Mouse (Mus musculus) activated CD4-positive, CD25-positive, alpha-beta regulatory T cell, adult 4 months (primary cell): ENCODE results near the gene Yeats4. TPM values are rescaled to one million over a fixed set of nuclear protein-coding genes. Genes with fewer than 3 reads are reported as not detected.
"Not testable (repeated sequence)": the region's sequence is repeated elsewhere in the genome, so short reads cannot be mapped to it uniquely, and the experiment has no call there.

Experiments used
- ATAC-seq: one replicate; pipeline ENCODE4 v1.8.0; 2017
- polyA plus RNA-seq, 2 experiments: library from polyadenylated mRNA; unstranded; fragments of 100-300 nt; shearing (Covaris generic); gene quantifications; one replicate each; pipeline ENCODE4 v1.2.1; 2017

Yeats4 gene
- 10 to 100 TPM; 27.8 to 31.0 TPM for polyA plus RNA-seq

DNA sequence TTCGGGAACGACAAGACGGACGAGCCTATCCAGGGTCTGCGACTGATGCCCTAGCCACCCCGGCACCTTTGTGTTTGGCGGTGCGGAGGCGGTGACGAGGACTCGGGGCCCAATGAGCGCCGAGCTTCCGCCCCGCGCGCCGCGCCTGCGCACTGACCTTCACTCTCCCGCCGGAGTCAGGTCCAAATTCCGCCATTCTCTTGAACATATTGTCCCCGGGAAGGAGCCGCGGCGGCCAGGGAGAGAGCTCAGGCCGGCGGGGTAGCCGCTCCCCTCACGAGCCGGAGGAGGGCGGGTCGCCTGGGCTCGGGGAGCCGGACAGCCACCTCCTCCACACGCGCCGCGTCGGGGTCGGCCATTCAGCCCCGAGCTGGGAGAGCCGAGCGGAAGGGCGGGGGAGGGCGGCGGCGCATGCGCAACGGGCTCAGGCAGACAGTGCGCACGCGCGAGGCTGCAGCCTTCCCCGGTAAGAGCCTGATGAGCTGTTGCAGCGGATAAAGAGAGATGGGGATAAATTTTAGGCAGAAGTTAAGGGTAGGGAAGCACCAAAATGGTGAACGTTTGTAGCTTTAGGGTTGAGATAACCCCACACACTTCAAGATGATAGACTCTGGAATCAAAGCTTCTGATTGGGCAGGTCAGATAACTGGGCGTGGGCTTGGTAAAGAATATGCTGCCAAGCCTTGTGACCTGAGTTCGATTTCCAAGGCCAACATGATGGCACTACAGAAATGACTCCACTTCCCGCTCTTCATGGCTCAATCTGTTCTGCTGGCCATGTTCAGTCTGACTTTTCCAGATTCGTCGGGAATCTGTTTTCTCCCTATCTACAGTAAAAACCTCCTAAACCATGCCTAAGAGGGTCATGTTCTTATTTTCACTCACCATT lies at the start of gene Yeats4:
Gene Yeats4, minus strand, starts transcription at position 406 of the 889 bp plus-strand sequence.
- peak; percentile 92 for ATAC-seq

DNA sequence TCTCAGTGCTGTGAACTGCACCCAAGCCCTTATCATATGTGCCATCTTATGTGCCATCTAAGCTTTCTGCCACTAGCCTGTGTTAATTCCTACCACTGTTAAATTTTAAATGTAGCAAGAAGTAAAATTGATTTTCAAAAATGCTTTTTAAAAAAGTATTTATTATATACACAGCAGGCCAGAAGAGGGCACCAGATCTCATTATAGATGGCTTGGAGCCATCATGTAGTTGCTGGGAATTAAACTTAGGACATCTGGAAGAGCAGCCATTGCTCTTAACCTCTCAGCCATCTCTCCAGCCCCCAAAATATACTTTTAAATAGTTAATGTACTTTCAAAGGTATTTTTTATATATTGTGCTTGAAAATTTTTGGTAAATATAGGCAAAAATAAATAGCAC lies 47.7 kb upstream of the Yeats4 start:
- no peak for ATAC-seq

DNA sequence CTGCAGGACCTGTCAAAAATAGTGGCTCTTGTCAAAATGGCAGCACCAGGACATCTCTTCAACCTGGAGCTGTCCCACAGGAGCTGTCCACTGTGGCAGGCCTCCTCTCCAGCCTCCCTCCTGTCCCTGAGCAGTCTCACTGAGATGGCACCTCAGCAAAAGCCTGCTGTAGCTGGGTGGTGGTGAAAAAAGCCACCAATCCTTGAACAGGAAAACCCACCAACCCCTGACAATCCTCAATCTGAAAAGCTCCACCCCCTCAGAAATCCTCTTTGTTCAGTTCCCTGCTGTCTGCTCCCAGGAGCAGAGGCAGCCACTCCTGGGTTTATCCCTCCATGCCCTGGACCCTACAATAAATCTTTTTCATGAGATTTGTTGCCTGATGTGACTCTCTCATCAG lies 35.6 kb upstream of the Yeats4 start:
- no peak for ATAC-seq

DNA sequence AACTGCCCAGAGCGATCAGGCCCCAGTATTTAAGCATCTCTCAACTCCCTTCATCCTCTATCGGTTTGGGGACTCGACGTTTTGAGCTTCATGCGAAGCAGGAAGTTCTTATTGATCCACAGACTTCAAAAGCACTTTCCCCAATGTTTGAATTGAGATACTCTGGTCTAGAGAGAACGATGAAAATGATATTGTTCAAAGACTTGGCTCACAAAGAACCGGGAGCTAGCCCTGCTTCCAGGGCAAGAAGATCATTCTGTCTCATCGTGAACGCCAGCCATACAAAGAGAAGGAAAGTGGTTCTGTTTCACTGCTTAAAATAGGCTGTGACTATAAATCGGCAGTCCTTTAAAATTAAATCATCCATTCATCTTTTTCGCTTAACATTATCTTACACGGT lies 14.3 kb upstream of the Yeats4 start, which contains the start of gene 9530003J23Rik:
Gene 9530003J23Rik, minus strand, starts transcription at position 101 of the 400 bp plus-strand sequence.
- ATAC-seq, result no peak

DNA sequence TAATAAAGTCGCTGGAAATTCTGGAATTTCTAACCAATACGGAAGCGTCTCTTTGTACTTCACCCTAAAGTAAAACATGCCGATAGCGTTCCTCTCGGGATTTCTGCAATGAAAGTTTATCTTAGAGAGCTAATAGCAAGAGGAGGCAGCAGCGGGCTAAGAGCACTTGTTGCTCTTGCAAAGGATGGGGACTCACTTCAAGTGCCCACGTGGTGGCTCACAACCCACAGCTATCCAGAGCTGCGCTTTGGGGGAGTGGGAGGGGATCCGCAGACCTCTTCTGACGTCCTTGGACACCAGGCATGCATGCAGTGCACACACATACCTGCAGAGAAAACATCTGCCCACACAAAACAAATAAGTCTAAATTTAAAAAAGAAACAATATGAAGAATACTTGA lies 11.6 kb upstream of the Yeats4 start:
- ATAC-seq, result no peak

DNA sequence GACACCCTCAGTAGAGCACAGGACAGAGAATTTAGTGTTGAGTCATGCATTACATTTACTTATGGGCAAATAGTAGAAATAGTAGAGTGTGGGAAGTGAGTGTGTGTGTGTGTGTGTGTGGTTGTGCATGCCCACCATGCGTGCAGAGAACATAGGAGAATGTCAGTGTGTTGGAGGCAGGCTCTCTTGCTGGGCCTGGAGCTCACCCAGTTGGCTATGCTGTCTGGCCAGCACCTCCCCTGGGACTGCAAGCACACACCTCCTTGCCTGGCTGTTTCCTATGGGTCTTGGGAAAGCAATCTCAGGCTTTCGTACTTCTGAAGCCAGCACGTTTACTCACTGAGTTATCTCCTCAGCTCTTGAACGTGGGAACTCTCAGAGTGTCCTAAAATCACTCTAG lies 10.5 kb upstream of the Yeats4 start:
- no peak for ATAC-seq

DNA sequence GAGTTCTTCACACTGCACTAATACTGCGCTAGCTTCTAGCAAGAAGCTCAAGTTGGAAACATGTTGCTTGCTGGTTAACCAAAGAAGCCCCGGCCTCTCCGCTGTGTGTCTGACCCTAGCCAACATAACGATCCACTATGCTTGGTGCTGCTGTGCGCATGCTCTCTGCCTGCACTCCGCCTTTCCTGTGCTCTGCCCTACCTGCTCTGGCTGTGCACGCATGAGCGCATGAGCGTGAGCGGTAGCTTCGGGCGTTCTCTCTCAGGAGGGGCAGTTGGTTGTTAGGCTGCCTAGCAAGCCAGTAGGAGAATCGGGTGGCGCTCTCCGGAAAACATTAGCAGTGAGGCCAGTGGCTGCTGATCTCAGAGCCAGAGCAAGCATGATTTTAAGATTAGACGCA lies 5.5 kb upstream of the Yeats4 start:
- ATAC-seq, result no peak

DNA sequence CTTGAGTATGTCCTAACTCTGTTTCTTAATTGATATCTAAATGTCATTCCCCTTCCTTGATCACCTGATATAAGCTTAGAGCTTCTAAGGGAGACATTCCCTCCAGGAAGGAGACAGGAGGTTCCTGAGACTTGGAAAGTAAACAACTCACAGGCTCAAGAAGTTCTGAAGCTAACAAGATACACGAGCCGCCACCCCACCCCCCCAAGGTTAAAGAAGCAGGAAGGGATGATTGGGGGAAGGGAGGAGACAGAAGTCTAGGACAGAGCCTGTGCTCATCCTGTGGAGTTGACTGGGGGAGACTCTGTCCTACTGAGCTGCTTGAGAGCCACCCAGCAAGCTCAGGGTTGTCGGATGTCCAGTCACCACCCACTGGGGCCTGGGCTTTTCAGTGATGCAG lies 1.7 kb upstream of the Yeats4 start:
- no peak for ATAC-seq

DNA sequence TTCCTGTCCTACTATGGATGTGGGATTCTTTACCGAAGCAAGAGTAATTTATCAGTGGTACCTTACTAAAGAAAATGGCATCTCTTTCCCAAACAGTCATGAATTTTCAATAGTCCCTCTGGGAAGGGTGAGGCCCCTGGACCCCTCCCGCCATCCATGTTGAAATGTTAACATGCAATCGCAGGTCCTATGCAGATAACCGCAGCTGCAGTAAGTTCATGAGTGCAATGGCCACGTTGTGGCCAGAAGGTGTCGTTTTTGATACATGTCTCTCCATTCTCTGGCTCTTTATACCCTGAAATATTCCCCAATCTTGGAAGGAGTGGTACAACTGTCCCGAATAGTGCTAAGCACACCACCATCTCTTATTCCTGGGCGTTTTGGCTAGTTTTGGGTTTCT lies 787 bp upstream of the Yeats4 start:
- no peak for ATAC-seq

DNA sequence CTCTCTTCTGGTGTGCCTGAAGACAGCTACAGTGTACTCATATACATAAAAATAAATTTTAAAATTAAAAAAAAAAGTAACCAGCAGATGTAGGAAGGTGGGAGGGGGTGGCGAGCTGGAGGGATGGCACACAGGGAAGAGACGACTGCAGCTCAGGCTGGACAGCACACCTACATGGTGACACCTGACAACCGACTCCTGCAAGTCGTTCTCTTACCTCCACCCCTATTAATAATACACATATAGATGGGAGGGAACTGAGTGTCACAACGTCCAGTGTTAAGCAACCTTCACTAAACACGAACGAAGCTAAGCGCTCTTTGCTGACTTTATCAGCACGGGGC lies 577 bp downstream of the Yeats4 start:
- no peak for ATAC-seq

DNA sequence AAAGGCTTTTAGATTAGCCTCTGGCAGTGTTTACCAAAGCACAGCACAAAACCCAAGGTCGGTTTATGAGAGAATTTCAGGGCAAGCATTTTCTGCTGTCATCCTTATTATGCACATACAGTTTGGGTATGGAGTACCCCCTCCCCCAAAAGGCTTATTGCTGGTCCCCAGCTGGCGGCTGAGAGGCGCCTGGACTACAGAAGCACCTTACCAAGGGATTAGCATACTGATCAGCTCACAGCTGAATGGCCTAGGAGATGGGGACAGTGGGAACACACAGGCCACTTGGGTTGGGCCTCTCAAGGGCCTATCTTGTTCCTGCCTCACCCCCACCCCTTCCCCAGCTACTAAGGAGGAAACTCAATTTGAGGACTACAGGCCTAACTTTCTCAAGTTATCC lies 1.5 kb downstream of the Yeats4 start:
- ATAC-seq, result no peak

DNA sequence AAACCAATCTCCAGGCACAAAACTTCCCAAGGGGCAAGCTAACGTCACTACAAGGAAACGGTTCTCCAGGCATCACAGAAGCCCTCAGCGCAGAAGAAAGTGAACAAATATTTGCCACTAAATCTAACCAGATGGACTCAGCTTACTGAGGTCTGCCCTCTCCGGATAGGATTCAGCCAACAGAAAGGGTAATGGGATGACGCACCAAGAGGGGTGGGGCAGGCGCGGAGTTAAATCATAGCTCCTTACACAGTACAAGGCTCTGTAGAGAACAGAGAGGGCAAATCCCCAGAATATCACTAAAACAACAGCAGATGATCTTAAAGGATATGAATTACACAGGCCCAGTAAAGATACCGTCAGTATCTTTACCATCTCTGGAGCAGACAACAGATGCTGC lies 6.0 kb downstream of the Yeats4 start:
- ATAC-seq, result no peak

DNA sequence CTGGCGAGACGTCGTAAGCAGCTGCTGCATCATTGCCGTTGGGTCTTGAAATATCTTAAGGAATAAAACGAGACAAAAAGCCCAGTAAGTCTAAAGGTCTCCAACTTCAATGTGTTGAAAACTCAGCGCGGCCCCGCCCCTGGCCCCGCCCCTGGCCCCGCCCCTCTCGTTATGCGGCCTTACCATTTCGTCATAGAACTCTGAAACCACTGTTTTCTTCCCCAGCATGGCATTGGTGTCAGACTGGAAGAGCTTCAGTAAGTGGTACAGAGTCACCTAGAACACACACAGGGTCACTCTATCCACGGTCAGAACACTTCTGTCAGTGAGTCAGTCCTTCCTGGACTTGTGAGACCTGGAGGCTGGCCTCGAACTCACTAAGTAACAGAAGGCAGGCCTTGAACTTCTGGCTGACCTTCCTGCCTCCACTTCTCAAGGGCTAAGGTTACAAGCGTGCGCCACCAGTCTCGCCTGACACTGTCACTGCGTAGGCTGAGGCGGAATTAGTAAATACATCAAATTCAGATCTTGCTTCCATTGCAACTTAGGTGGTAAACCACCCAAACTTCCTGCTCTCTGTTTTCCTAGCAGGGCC lies 7.0 kb downstream of the Yeats4 start:
- no peak for ATAC-seq

DNA sequence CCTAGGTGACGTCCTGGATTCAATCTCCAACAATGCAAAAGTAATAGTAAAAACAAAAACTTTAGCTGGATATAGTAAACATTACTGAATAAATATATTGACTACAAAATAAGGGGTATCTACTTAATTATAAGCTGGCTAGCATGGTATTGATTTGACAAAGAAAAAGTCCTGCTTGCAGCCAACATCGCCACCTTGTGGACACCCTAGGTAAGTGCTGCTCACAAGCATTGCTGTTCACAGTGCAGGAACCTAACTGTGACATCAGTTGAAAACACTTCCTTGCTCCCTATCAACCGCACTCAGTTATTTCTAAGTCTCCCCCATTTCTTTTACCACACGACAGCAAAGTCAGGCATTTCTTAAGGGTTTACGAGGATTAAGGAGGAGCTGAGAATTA lies 7.5 kb downstream of the Yeats4 start:
- ATAC-seq, result peak; percentile 58

DNA sequence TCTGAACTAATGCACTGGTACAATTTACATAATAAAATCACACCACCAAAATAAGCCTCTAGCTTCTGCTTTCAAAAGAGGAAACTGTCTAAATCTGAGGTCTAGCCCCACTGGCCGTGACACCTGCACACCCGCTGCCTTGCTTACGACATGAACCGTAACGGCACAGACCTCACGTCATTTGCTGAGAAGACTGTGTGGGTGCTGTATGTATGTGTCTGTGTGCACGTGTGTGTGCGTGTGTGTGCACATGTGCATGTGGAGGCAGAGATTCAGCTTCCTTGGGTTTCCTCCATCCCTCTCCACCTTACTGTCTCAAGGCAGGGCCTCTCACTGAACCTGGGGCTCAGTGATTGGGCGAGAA lies 8.2 kb downstream of the Yeats4 start:
- ATAC-seq, result no peak

DNA sequence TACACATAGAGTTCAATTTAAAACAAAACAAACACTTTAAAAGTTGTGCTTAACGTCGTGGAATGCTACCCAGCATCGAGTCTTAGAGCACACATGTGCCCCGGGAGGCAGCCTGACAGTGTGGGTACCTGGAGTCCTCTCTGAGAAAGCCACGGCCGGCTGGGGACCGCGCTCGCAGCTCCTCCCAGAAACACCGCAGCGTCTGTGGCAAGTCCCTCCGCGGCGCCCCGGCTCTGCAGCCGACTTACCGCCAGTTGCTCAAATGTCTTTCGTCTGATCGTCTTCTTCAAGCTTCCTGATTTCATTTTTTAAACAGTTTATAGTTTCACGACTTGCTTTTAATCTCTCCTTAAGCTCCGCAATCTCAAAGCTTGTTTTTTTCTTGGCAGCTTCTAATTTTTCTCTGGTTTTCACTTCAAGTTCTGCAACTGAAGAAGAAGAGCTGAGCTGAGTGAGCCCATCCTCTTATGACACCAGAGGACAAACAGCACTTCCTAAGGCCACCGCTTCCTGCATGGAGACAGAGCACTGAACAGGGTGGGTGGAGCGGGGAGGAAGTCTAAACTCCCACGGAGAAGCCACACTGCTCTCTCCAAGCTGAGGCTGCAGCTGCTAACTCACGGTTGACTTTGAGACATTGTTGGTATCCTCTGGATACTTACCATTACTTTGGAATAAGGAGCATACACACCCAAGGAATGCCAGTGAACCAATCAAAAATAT lies 8.7 kb downstream of the Yeats4 start:
- ATAC-seq, result peak; percentile 65

DNA sequence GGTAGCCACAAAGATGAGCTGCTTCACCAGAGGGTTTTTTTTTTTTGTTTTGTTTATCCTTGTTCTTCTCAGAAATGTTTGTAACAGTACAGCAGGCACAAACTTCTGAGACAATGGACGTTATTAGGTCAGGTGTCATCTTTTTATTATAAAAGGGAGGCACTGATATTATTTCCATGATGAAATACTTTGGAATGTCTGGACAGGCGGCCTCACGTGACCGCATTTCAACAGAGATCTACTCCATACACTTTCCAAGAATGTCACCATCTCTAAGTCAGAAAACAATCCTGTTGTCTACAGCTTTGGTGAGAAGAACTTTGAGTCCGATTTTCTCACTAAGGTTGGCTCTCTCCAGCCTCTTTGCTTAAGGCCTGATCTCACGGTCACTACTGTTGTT lies 13.3 kb downstream of the Yeats4 start:
- no peak for ATAC-seq

DNA sequence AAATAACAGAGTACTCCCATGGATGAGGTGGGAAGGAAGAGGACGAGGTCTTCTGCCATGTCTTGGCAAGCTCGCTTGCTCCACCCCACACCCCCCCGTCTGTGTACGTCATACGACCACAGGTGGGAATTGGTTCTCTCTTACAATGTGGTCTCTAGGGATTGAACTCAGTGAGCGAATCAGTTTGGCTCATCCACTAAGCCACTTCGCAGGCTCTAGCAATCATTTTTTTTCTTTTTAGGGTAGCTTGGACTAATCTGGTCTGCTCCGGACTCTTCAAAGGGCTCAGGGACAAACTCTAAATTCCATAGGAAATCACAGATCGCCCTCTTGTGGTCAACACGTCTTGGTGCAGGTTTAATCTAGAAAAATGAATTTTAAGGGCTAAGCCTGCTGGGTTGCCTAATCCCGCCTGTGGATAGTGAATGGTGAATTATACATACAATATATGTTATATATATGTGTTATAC lies 14.8 kb downstream of the Yeats4 start:
- ATAC-seq, result peak; percentile 79

DNA sequence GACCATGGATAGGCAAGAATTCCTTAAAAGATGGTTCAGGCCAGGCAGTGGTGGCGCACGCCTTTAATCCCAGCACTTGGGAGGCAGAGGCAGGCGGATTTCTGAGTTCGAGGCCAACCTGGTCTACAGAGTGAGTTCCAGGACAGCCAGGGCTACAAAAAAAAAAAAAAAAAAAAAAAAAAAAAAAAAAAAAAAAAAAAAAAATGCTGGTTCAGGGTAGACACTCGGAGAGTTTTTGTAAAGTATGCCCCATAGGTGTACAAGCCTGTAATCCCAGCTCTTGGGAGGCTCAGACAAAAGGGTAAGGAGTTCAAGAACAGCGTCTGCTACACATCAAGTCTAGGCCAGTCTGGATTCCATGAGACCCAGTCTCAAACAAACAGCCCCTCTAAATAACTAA lies 15.5 kb downstream of the Yeats4 start:
- ATAC-seq, result not testable (repeated sequence)

DNA sequence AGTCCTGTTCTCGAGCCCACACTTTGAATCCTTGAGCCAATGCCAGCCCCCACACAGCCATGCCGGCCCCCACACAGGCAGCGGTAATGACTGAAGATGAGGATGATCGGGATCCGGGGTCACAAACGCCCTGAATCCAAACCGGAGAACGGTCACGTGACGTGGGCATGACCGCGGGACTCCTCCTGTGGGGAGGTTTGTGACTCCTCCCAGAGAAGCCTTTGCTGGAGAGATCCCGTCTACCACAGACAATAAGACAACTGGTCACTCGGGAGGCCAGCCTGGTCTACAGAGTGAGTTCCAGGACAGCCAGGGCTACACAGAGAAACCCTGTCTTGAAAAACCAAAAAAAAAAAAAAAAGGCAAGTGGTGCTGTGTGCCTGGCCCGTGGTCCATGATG lies 16.1 kb downstream of the Yeats4 start:
- no peak for ATAC-seq

DNA sequence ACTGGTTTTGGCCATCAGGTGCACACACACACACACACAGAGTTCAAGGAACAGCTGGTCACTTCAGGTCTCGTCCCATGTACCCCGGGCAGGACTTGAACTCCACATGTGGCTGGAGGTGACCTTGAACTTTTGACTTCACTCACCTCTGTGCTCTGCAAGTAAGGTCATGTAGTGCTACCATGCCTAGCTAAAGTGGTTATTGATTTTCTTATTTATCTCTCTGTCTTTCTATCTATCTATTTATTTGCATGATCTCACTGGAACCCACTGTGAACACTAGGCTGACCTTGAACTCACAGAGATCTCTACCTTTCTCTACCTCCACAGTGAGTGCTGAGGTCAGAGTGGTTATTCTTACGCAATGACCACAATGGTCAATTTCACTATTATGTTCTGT lies 18.2 kb downstream of the Yeats4 start:
- no peak for ATAC-seq

DNA sequence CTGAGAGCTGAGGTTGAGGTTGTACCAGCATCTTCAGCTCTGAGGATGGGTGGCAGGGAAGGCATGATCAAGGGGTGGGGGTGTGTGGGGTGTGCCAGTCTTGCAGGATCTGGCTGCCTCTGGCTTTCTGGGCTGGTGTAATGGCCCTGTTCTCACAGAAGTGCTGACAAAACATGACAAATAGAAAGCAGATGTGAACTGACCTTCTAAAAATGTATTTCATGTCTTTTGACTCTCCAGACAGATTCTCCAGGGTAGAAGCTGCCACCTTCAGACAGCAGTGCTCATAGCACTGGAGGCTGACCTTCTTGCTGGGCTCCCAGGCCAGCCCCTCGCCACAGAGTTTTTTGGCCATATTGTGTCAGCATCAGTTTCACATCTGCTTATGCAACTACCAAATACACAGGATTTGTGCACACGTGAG lies 20.7 kb downstream of the Yeats4 start:
- ATAC-seq, result no peak

DNA sequence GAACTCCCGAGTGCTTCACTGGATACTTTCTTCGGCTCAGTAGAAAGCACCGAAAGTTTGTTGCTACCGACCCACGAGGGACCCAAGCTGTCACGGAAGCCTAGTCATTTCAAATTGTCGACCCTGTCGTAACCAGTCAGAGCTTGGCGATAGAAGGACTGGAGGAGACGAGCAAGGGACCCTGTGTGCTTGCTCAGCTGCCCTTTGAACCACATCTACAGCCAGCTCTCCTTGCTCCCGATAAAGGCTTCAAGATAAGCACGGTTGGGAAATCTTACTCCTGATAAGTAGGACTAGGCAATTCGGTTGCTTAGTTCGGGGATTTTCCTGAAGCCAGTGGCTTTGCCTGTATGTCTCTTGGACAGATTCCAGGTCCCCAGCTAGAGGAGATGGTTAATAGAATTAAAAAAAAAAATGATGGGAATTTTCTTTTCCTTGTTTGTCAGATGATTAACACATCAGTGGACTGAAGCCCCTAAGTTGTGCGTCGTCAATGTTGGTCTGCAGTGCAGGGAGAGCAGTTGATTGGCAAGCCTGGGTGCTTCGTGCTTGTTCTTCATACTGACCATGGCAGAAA lies 21.2 kb downstream of the Yeats4 start:
- no peak for ATAC-seq
